Mouse (Mus musculus) lung, postnatal 0 days (tissue): ENCODE results near the gene Tmco4. TPM values are rescaled to one million over a fixed set of nuclear protein-coding genes. Genes with fewer than 3 reads are reported as not detected.
A peak's percentile ranks its signal among the peaks of the same experiment; 100 is the strongest.

Experiments
- ATAC-seq: fragments of 200-750 bp; cut with Nextera tagmentation; 2 replicates; pipeline ENCODE4 v1.8.0; 2017; ENCODE audit warnings: moderate library complexity
- DNase-seq: peaks from one replicate; pipeline ENCODE4 v3.0.0-alpha.2; 2016; ENCODE audit warnings: low spot score
- H3K27ac ChIP-seq: fragments of 300-500 bp; sonication (generic); 2 replicates; pipeline ENCODE4 v1.5.1; 2014; ENCODE audit warnings: antibody characterized with exemption, mild to moderate bottlenecking, low read length, mixed read lengths
- H3K27me3 ChIP-seq: fragments of 300-500 bp; sonication (generic); replicated peaks from 2 replicates; pipeline ENCODE4 v1.6.1; 2014; ENCODE audit warnings: low read length, mixed read lengths; ENCODE audit not compliant: insufficient read depth
- H3K36me3 ChIP-seq: fragments of 300-500 bp; sonication (generic); 2 replicates; pipeline ENCODE4 v1.6.1; 2014; ENCODE audit warnings: low read length, mixed read lengths; ENCODE audit not compliant: insufficient read depth
- H3K4me1 ChIP-seq: fragments of 300-500 bp; sonication (generic); 2 replicates; pipeline ENCODE4 v1.6.1; 2014; ENCODE audit warnings: antibody characterized with exemption, low read depth, low read length, mixed read lengths; ENCODE audit not compliant: insufficient read depth
- H3K4me2 ChIP-seq: fragments of 300-500 bp; sonication (generic); replicated peaks from 2 replicates; pipeline ENCODE4 v1.6.1; 2014; ENCODE audit warnings: low read depth, mild to moderate bottlenecking, low read length, moderate library complexity, mixed read lengths
- H3K4me3 ChIP-seq: fragments of 300-500 bp; sonication (generic); 2 replicates; pipeline ENCODE4 v1.5.1; 2014; ENCODE audit warnings: low read depth, low read length
- H3K9ac ChIP-seq: fragments of 300-500 bp; sonication (generic); replicated peaks from 2 replicates; pipeline ENCODE4 v1.6.1; 2014; ENCODE audit warnings: low read depth, mild to moderate bottlenecking
- H3K9me3 ChIP-seq: fragments of 300-500 bp; sonication (generic); 2 replicates; pipeline ENCODE4 v1.6.1; 2016; ENCODE audit warnings: low read length, mixed read lengths
- CTCF ChIP-seq: IDR thresholded peaks from 2 replicates; pipeline ENCODE4 v1.5.1; 2016; ENCODE audit warnings: antibody characterized with exemption, mild to moderate bottlenecking
- EP300 ChIP-seq: IDR thresholded peaks from 2 replicates; pipeline ENCODE4 v1.6.1; 2016; ENCODE audit warnings: antibody characterized with exemption, mild to moderate bottlenecking, control low read depth
- WGBS: fragments of 180-500 bp; shearing (Covaris S2); extraction: QIAGEN DNeasy Blood & Tissue Kit; methylation state at CpG from one replicate; pipeline ENCODE4 v1.1.7; 2014; 5-methylcytosine and 5-hydroxymethylcytosine counted together
- polyA plus RNA-seq: library from polyadenylated mRNA; unstranded; fragments of >200 nt; fragmentation: Nextera tagmentation; extraction: Ambion mirVana; gene quantifications from 2 replicates; pipeline ENCODE4 v1.2.1, GENCODE M21; 2015

Gene Tmco4
- polyA plus RNA-seq, 1 experiment from 2014 or later: 8.5 TPM

- Histone ChIP-seq H3K9me3 (no peaks in the 10 kb centered on the region), H3K27me3 (peaks cover 31% of the 10 kb centered on the region), H3K27ac (no peak overlapping the region), H3K4me2 (peak overlapping the region; percentile 75; the same call in 1 of the 2 replicates), H3K36me3 (no peaks in the 10 kb centered on the region), H3K4me1 (no peaks in the 10 kb centered on the region; the same call in 1 of the 2 replicates), H3K4me3 (no peak overlapping the region; the same call in 1 of the 2 replicates), H3K9ac (no peak overlapping the region)
- ATAC-seq (no peak), DNase-seq (no peak)
- TF ChIP-seq EP300 (no peak), CTCF (peak; percentile 4; the same call in 1 of the 2 replicates)
- 22% methylated on average over 28 of the region's 29 CpGs for WGBS
These were observed 101.4 kb downstream of the Tmco4 start for GRCm38 (mm10) chr4:139074060-139074459.

- peak within 1 kb of the TSS; percentile 35 for H3K4me3 ChIP-seq
- peak; percentile 35; the same call in 1 of the 2 replicates for ATAC-seq
These were observed 102.5 kb downstream of the Tmco4 start, which contains the start of gene Htr6 for GRCm38 (mm10) chr4:139075041-139075711. Htr6 (minus strand) TSS chr4:139075570.

GRCm38 (mm10) chr4:139075915-139076314 is 103.2 kb downstream of the Tmco4 start:
- 18% methylated on average over 5 of the region's 5 CpGs for WGBS

More at GRCm38 (mm10) chr4:139075041-139075711, 102.5 kb downstream of the Tmco4 start, which contains the start of gene Htr6:
- H3K4me1 ChIP-seq: no peaks in the 10 kb centered on the region; the same call in 1 of the 2 replicates
- H3K27me3 ChIP-seq: peaks cover 31% of the 10 kb centered on the region
- no peak for DNase-seq
- 2% methylated on average over 45 of the region's 77 CpGs for WGBS
- H3K9ac ChIP-seq: no peak within 1 kb of the TSS
- H3K36me3 ChIP-seq: no peaks in the 10 kb centered on the region
- peak within 1 kb of the TSS; percentile 75 for H3K4me2 ChIP-seq
- H3K27ac ChIP-seq: no peak within 1 kb of the TSS
- no peak for TF ChIP-seq EP300
- no peak for TF ChIP-seq CTCF
- H3K9me3 ChIP-seq: no peaks in the 10 kb centered on the region

GRCm38 (mm10) chr4:139078313-139078712 is 105.6 kb downstream of the Tmco4 start:
- DNase-seq (peak; percentile 61), ATAC-seq (peak; percentile 52)
- Histone ChIP-seq H3K4me3 (no peak overlapping the region), H3K9me3 (no peaks in the 10 kb centered on the region), H3K9ac (no peak overlapping the region), H3K27ac (no peak overlapping the region), H3K36me3 (no peaks in the 10 kb centered on the region), H3K4me1 (no peaks in the 10 kb centered on the region; the same call in 1 of the 2 replicates), H3K4me2 (no peak overlapping the region), H3K27me3 (peaks cover 28% of the 10 kb centered on the region)
- WGBS: 29% methylated on average over 2 of the region's 2 CpGs
- TF ChIP-seq EP300 (no peak), CTCF (peak; percentile 69)

More at GRCm38 (mm10) chr4:139075915-139076314, 103.2 kb downstream of the Tmco4 start:
- Histone ChIP-seq H3K9me3 (no peaks in the 10 kb centered on the region), H3K4me1 (no peaks in the 10 kb centered on the region; the same call in 1 of the 2 replicates), H3K9ac (no peak overlapping the region), H3K4me3 (peak overlapping the region; percentile 35; the same call in 1 of the 2 replicates), H3K27ac (no peak overlapping the region), H3K27me3 (peaks cover 31% of the 10 kb centered on the region), H3K4me2 (no peak overlapping the region; the same call in 1 of the 2 replicates), H3K36me3 (no peaks in the 10 kb centered on the region)
- TF ChIP-seq EP300: no peak
- TF ChIP-seq CTCF: peak; percentile 51
- no peak for ATAC-seq
- DNase-seq: no peak

GRCm38 (mm10) chr4:139078726-139079125 is 106.0 kb downstream of the Tmco4 start:
- TF ChIP-seq EP300 (no peak), CTCF (peak; percentile 55)
- peak; percentile 44 for DNase-seq
- Histone ChIP-seq H3K27ac (no peak overlapping the region), H3K4me3 (no peak overlapping the region), H3K4me2 (no peak overlapping the region), H3K9me3 (no peaks in the 10 kb centered on the region), H3K9ac (no peak overlapping the region), H3K27me3 (peaks cover 25% of the 10 kb centered on the region), H3K36me3 (no peaks in the 10 kb centered on the region), H3K4me1 (no peaks in the 10 kb centered on the region; the same call in 1 of the 2 replicates)
- WGBS: 22% methylated on average over 4 of the region's 4 CpGs
- no peak for ATAC-seq

GRCm38 (mm10) chr4:139079439-139079838 is 106.8 kb downstream of the Tmco4 start:
- WGBS: 83% methylated on average over 11 of the region's 11 CpGs
- Histone ChIP-seq H3K4me2 (no peak overlapping the region), H3K36me3 (no peaks in the 10 kb centered on the region), H3K9ac (no peak overlapping the region), H3K27ac (no peak overlapping the region), H3K4me3 (no peak overlapping the region), H3K4me1 (no peaks in the 10 kb centered on the region; the same call in 1 of the 2 replicates), H3K9me3 (no peaks in the 10 kb centered on the region), H3K27me3 (peaks cover 18% of the 10 kb centered on the region)
- DNase-seq: no peak
- no peak for ATAC-seq
- TF ChIP-seq CTCF: no peak
- no peak for TF ChIP-seq EP300
